Mouse (Mus musculus): ENCODE measurements around the gene Trak1. TPM values are rescaled to one million over a fixed set of nuclear protein-coding genes. Genes with fewer than 3 reads are reported as not detected.

Trak1 gene
- polyA plus RNA-seq, 1 experiment from 2014 or later, result 63.0 TPM

DNA sequence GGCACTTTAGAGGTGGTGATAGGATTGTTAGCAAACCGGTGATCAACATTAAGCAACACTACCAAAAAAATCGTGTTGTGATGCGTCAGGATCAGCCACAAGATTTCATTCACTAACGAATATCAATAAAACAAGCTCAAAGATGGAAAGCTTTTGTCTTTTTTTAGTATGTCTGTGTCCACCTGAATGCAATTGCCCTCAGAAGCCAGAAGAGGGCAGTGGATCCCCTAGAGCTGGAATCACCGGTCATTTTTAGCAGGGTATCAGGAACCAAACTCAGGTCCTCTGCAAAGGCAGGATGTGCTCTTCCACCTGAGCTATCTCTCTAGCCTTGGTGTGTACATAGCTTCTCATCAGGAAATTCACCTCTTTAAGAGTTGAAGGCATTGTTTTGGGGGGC lies 177.5 kb downstream of the Trak1 start:
- no peak for ATAC-seq (ENCODE audit: low FRiP score)
- Histone ChIP-seq H3K36me3 (replicated peaks; ENCODE audit: control insufficient read depth, insufficient read depth) (peaks cover 37% of the 10 kb centered on the region), H3K27me3 (ENCODE audit: control insufficient read depth, insufficient read depth, low read length) (no peaks in the 10 kb centered on the region), H3K4me3 (replicated peaks; ENCODE audit: low read length) (no peak overlapping the region), H3K9ac (no peak overlapping the region), H3K4me2 (replicated peaks) (no peak overlapping the region), H3K4me1 (replicated peaks; ENCODE audit: control insufficient read depth, insufficient read depth, low read length) (no peaks in the 10 kb centered on the region), H3K27ac (no peak overlapping the region), H3K9me3 (ENCODE audit: control insufficient read depth, low read length) (no peaks in the 10 kb centered on the region)
- 86% methylated on average over 5 of the region's 5 CpGs for WGBS
- no peak for DNase-seq (ENCODE audit: low spot score)

DNA sequence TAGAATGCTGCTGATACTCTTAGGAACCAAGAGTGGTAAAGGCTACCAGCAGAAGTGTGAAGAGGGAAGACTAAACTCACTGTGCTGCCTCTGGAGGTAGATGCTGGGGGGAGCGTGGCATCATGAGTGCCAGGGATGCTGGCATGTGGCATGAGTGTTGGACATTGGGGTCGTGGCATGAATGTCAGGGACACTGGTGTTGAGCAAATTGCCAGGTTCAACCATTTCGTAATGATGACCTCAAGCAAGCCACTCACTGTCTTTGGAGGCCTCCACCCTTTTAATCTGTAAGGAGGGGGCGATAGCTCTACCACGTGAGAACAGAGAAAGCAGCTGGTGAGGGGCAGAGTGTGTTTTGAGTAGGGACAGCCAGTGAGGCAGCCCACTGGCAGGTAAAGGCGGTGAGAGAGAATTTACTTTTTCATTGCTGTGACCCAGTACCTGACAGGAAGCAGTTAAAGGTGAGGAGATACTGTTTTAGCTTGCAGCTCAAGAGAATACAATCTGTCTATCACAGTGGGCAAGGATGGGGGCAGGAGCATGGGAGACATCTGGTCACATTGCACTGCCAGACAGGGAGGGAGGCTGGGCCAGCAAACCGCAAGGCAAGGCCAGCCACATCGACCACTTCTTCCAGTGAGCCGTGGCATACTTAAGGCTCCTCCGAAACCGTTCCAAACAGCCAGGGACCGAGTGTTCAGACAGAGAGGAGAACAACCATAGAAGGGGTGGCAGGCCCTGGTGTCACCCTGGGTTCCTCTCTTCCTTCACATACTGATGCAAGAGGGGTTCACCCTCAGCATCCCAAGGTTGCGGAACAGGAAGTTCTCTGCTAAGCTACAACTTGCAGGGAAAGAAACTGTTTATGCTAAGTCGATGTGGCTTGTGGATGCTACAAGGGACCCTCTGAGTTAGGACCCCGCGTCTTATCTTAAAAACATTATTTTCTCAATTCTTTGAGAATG lies 178.5 kb downstream of the Trak1 start:
- Histone ChIP-seq H3K4me3 (replicated peaks; ENCODE audit: low read length) (no peak overlapping the region), H3K4me2 (replicated peaks) (no peak overlapping the region), H3K27me3 (ENCODE audit: control insufficient read depth, insufficient read depth, low read length) (no peaks in the 10 kb centered on the region), H3K4me1 (replicated peaks; ENCODE audit: control insufficient read depth, insufficient read depth, low read length) (no peaks in the 10 kb centered on the region), H3K9me3 (ENCODE audit: control insufficient read depth, low read length) (no peaks in the 10 kb centered on the region), H3K9ac (no peak overlapping the region), H3K27ac (no peak overlapping the region), H3K36me3 (replicated peaks; ENCODE audit: control insufficient read depth, insufficient read depth) (peaks cover 37% of the 10 kb centered on the region)
- no peak for DNase-seq (ENCODE audit: low spot score)
- ATAC-seq (ENCODE audit: low FRiP score), result no peak
- 75% methylated on average over 16 of the region's 16 CpGs for WGBS

DNA sequence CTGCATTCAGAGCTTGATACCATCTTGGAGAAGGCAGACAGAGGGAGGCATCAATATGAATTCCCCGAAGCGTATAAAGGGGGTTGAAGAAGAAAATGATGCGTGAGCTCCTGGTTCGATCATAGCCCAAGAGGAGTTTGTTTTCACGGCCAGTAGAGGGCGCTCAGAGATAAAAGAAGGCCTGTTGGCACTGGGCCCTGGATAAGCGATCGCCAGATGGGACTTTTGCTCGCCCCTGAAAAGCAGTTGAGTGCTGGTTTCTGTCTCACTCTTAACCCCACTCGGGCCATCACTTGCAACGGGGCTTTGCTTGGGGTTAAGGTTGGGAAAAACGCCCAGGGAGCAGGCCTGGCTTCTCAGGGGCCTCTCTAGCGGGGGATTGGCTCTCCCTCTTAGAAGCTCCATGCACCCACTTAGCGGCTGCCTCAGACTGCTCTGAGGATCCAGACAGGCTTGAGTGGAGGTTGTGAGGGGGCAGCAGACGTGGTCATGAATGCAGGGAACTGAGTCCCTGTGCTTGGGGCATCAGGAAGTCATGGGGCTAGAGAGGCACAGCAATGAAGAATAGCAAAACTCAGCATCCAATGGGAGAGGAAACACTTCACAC lies 180.1 kb downstream of the Trak1 start:
- peak; percentile 64; the same call in 1 of the 2 replicates for ATAC-seq (ENCODE audit: low FRiP score)
- 0 out of 2 replicates have a peak overlapping the region, but pooled peaks have one; percentile 2 for H3K4me2 ChIP-seq (replicated peaks)
- H3K4me1 ChIP-seq (replicated peaks; ENCODE audit: control insufficient read depth, insufficient read depth, low read length), result no peaks in the 10 kb centered on the region
- peak; percentile 92 for DNase-seq (ENCODE audit: low spot score)
- WGBS, result 14% methylated on average over 15 of the region's 15 CpGs
- H3K9me3 ChIP-seq (ENCODE audit: control insufficient read depth, low read length), result no peaks in the 10 kb centered on the region
- peaks cover 28% of the 10 kb centered on the region for H3K36me3 ChIP-seq (replicated peaks; ENCODE audit: control insufficient read depth, insufficient read depth)
- H3K9ac ChIP-seq, result no peak overlapping the region
- no peaks in the 10 kb centered on the region for H3K27me3 ChIP-seq (ENCODE audit: control insufficient read depth, insufficient read depth, low read length)
- H3K27ac ChIP-seq, result no peak overlapping the region
- no peak overlapping the region for H3K4me3 ChIP-seq (replicated peaks; ENCODE audit: low read length)

DNA sequence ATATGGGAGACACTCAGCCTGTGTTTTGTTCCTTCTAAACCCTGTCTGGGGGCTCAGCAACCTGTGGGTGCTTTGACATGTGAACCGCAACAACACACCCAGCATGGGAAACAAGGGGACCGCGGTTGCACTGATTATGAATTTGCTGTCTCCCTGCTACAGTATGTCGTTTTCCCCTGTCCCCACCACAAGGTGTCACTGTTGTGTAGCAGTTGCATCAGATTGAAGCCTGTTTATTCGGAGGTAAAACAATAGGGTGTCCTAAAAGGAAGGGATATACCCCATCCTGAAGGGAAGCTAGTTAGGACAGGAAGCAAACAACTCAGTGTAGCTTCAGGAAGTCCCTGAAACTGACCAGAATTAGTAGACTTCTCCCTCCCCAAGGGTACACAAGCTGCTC lies 182.2 kb downstream of the Trak1 start:
- ATAC-seq (ENCODE audit: low FRiP score) (no peak; the same call in 1 of the 2 replicates), DNase-seq (ENCODE audit: low spot score) (peak; percentile 90)
- Histone ChIP-seq H3K27me3 (ENCODE audit: control insufficient read depth, insufficient read depth, low read length) (no peaks in the 10 kb centered on the region), H3K9ac (no peak overlapping the region), H3K27ac (no peak overlapping the region), H3K9me3 (ENCODE audit: control insufficient read depth, low read length) (no peaks in the 10 kb centered on the region), H3K36me3 (replicated peaks; ENCODE audit: control insufficient read depth, insufficient read depth) (peaks cover 8% of the 10 kb centered on the region; the same call in 1 of the 2 replicates), H3K4me1 (replicated peaks; ENCODE audit: control insufficient read depth, insufficient read depth, low read length) (no peaks in the 10 kb centered on the region), H3K4me3 (replicated peaks; ENCODE audit: low read length) (no peak overlapping the region), H3K4me2 (replicated peaks) (no peak overlapping the region)
- WGBS, result 35% methylated on average over 5 of the region's 5 CpGs

DNA sequence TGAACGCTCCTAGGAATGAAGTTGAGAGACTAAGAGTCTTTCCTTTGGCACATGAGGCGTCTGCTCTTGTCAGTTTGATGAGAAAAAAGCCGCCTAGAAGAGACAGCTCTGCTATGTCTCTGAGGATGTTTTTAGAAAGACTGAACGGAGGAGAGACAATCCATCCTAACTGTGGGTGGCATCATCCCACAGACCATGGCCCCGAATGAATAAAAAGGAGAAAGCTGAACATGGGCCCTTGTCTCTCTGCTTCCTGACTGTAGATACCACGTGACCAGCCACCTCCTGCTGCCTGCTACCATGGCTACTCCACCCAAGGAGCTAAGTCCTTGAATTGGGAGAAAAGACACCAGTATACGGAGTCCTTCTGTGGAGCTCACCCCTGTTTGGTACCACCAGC lies 189.9 kb downstream of the Trak1 start:
- WGBS, result 63% methylated on average over 7 of the region's 7 CpGs
- no peak overlapping the region for H3K4me3 ChIP-seq (replicated peaks; ENCODE audit: low read length)
- no peaks in the 10 kb centered on the region for H3K4me1 ChIP-seq (replicated peaks; ENCODE audit: control insufficient read depth, insufficient read depth, low read length)
- no peak overlapping the region for H3K9ac ChIP-seq
- no peaks in the 10 kb centered on the region for H3K36me3 ChIP-seq (replicated peaks; ENCODE audit: control insufficient read depth, insufficient read depth)
- no peak overlapping the region for H3K27ac ChIP-seq
- peaks cover 6% of the 10 kb centered on the region; the same call in 1 of the 2 replicates for H3K9me3 ChIP-seq (ENCODE audit: control insufficient read depth, low read length)
- ATAC-seq (ENCODE audit: low FRiP score) (no peak), DNase-seq (ENCODE audit: low spot score) (no peak)
- no peak overlapping the region for H3K4me2 ChIP-seq (replicated peaks)
- peaks cover 2% of the 10 kb centered on the region for H3K27me3 ChIP-seq (ENCODE audit: control insufficient read depth, insufficient read depth, low read length)

DNA sequence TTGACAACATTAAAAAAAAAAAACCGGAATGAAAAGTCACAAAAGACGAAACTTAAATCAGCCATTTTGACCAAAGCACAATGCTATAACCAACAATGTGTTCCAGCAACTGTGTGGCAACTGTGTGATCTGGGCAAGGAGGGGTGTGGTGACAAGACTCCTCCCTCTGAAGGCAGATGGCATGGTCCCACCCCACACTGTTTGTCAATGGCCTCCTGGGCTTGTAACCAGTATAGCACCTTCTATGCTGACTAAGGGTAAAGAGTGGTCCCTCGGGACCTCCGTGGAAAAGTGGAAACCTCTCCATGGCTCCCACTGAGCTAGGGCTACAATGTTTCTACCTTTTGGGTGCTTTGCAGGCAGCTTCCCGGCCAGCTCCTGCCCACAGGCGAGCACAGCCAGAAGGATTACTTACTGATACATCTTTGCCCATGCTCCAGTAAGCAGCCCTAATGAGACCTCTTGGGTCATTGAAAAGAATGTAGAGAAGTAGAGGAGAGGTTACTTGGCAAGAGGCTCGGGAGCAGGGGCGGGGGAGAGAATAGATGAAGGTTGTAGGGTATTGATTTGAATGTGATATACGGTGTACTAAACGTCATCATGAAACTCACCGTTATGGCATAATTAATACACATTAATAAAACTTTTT lies 194.4 kb downstream of the Trak1 start:
- Histone ChIP-seq H3K4me1 (replicated peaks; ENCODE audit: control insufficient read depth, insufficient read depth, low read length) (peaks cover 6% of the 10 kb centered on the region), H3K9ac (no peak overlapping the region), H3K4me2 (replicated peaks) (no peak overlapping the region), H3K36me3 (replicated peaks; ENCODE audit: control insufficient read depth, insufficient read depth) (no peaks in the 10 kb centered on the region), H3K9me3 (ENCODE audit: control insufficient read depth, low read length) (peaks cover 6% of the 10 kb centered on the region; the same call in 1 of the 2 replicates), H3K4me3 (replicated peaks; ENCODE audit: low read length) (no peak overlapping the region), H3K27ac (no peak overlapping the region), H3K27me3 (ENCODE audit: control insufficient read depth, insufficient read depth, low read length) (peaks cover 47% of the 10 kb centered on the region)
- 70% methylated on average over 11 of the region's 11 CpGs for WGBS
- ATAC-seq (ENCODE audit: low FRiP score) (no peak), DNase-seq (ENCODE audit: low spot score) (no peak)

DNA sequence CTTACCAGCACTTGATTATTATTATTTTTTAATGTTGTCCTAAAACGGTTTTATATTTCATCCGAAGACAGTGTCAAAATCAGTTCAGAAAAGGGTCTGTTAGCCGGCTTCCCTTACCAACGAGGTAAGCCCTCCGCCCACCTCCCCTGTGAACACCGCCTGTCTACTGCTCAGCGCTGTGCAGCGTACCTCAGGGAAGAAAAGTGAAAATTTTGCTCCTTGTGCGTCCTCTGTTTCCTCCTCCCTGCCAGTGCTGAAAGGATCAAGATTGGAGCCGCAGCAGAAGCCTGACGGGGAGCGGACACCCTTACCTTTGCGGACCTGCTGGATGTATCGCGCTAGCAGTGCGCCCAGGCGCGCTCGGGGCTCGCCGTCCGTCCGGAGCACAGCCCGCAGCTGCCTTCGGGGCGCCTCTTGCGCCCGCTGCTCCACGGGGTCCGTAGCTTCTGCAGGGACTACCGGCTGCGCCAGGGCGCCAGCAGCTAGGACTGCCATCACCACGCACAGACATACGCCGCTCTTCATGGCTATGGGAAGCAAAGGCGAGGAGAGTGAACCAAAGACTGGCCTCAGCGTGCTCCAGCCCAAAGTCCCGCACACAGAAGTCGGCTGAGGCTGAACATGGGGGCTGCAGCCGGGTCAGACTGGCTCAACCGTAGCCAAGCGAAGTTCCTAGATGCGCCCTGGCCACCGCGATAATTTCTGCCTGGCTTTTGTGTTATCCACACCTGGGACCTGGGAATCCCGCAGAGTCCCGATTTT lies 196.9 kb downstream of the Trak1 start:
- ATAC-seq (ENCODE audit: low FRiP score), result no peak
- Histone ChIP-seq H3K36me3 (replicated peaks; ENCODE audit: control insufficient read depth, insufficient read depth) (no peaks in the 10 kb centered on the region), H3K9ac (peak overlapping the region; percentile 54), H3K4me1 (replicated peaks; ENCODE audit: control insufficient read depth, insufficient read depth, low read length) (peaks cover 6% of the 10 kb centered on the region), H3K4me2 (replicated peaks) (peak overlapping the region; percentile 58), H3K9me3 (ENCODE audit: control insufficient read depth, low read length) (no peaks in the 10 kb centered on the region), H3K27ac (no peak overlapping the region), H3K27me3 (ENCODE audit: control insufficient read depth, insufficient read depth, low read length) (peaks cover 53% of the 10 kb centered on the region), H3K4me3 (replicated peaks; ENCODE audit: low read length) (peak overlapping the region; percentile 36)
- WGBS, result 2% methylated on average over 47 of the region's 48 CpGs
- no peak for DNase-seq (ENCODE audit: low spot score)

DNA sequence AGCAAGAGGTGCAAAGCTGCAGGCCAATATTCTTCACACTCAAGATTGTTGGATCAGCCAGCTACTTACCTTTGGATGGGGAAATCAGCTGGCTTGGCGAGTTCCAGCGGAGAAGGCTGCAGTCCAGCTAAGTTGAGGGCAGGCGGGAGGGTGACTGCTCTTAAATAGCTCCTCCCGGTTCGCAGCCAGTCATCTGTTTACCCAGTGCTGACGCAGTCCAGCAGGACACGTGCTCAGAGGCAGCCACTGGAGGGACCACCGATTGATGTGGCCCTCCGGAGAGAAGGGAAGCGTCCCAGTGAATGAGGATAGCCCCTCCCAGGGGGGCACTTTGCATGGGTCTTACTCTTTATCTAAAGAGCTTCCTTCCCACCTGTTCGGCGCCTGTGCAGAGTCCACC lies 198.2 kb downstream of the Trak1 start, which contains the start of gene Cck:
Gene Cck, minus strand, starts transcription at position 166 of the 400 bp plus-strand sequence.
- Histone ChIP-seq H3K36me3 (replicated peaks; ENCODE audit: control insufficient read depth, insufficient read depth) (no peaks in the 10 kb centered on the region), H3K4me2 (replicated peaks) (peak within 1 kb of the TSS; percentile 58), H3K27me3 (ENCODE audit: control insufficient read depth, insufficient read depth, low read length) (peaks cover 53% of the 10 kb centered on the region), H3K9ac (peak within 1 kb of the TSS; percentile 54), H3K9me3 (ENCODE audit: control insufficient read depth, low read length) (no peaks in the 10 kb centered on the region), H3K27ac (no peak within 1 kb of the TSS), H3K4me3 (replicated peaks; ENCODE audit: low read length) (peak within 1 kb of the TSS; percentile 36), H3K4me1 (replicated peaks; ENCODE audit: control insufficient read depth, insufficient read depth, low read length) (peaks cover 6% of the 10 kb centered on the region)
- DNase-seq (ENCODE audit: low spot score), result no peak
- WGBS, result 7% methylated on average over 12 of the region's 12 CpGs
- no peak for ATAC-seq (ENCODE audit: low FRiP score)
